Mouse (Mus musculus) midbrain, postnatal 0 days (tissue): Measurements from ENCODE around the gene Pear1. TPM values are rescaled to one million over a fixed set of nuclear protein-coding genes. Genes with fewer than 3 reads are reported as not detected.
"Not testable (repeated sequence)": the region's sequence is repeated elsewhere in the genome, so short reads cannot be mapped to it uniquely, and the experiment has no call there.

Experiments used
- ATAC-seq: fragments of 200-750 bp; cut with Nextera tagmentation; 2 replicates; pipeline ENCODE4 v1.8.0; 2017; ENCODE audit warnings: moderate number of reproducible peaks, mild to moderate bottlenecking, moderate TSS enrichment, moderate library complexity; ENCODE audit not compliant: low FRiP score
- DNase-seq: peaks from one replicate; pipeline ENCODE4 v3.0.0-alpha.2; 2015; ENCODE audit warnings: low spot score
- H3K27ac ChIP-seq: fragments of 300-500 bp; sonication (generic); 2 replicates; pipeline ENCODE4 v1.5.1; 2014; ENCODE audit warnings: low read depth, mild to moderate bottlenecking, low read length, mixed read lengths
- H3K27me3 ChIP-seq: fragments of 300-500 bp; sonication (generic); 2 replicates; pipeline ENCODE4 v1.6.1; 2014; ENCODE audit warnings: low read length, control low read depth, mixed read lengths; ENCODE audit not compliant: insufficient read depth
- H3K36me3 ChIP-seq: fragments of 300-500 bp; sonication (generic); 2 replicates; pipeline ENCODE4 v1.6.1; 2014; ENCODE audit warnings: low read length, control low read depth, mixed read lengths; ENCODE audit not compliant: insufficient read depth
- H3K4me1 ChIP-seq: fragments of 300-500 bp; sonication (generic); 2 replicates; pipeline ENCODE4 v1.6.1; 2014; ENCODE audit warnings: mild to moderate bottlenecking, control low read depth, antibody characterized with exemption, low read length, mixed read lengths; ENCODE audit not compliant: insufficient read depth
- H3K4me2 ChIP-seq: fragments of 300-500 bp; sonication (generic); 2 replicates; pipeline ENCODE4 v1.6.1; 2014; ENCODE audit warnings: low read depth, mild to moderate bottlenecking, low read length, mixed read lengths; ENCODE audit not compliant: poor library complexity, severe bottlenecking
- H3K4me3 ChIP-seq: fragments of 300-500 bp; sonication (generic); 2 replicates; pipeline ENCODE4 v1.5.1; 2014; ENCODE audit warnings: low read depth, mild to moderate bottlenecking, low read length, moderate library complexity
- H3K9ac ChIP-seq: fragments of 300-500 bp; sonication (generic); replicated peaks from 2 replicates; pipeline ENCODE4 v1.6.1; 2014; ENCODE audit warnings: mild to moderate bottlenecking, low read length, moderate library complexity, mixed read lengths; ENCODE audit not compliant: poor library complexity, severe bottlenecking
- H3K9me3 ChIP-seq: fragments of 300-500 bp; sonication (generic); 2 replicates; pipeline ENCODE4 v1.6.1; 2016; ENCODE audit warnings: low read length, control low read depth
- CTCF ChIP-seq: IDR thresholded peaks from 2 replicates; pipeline ENCODE4 v1.5.1; 2016; ENCODE audit warnings: antibody characterized with exemption, mild to moderate bottlenecking
- WGBS: fragments of 180-500 bp; shearing (Covaris S2); extraction: QIAGEN DNeasy Blood & Tissue Kit; methylation state at CpG from one replicate; pipeline ENCODE4 v1.1.7; 2014; 5-methylcytosine and 5-hydroxymethylcytosine counted together
- polyA plus RNA-seq: library from polyadenylated mRNA; unstranded; fragments of >200 nt; fragmentation: Nextera tagmentation; extraction: Ambion mirVana; gene quantifications from 2 replicates; pipeline ENCODE4 v1.2.1, GENCODE M21; 2015
- total RNA-seq: library from RNA; depleted of rRNA; stranded (reverse); fragments of >200 nt; gene quantifications from 2 replicates; pipeline ENCODE4 v1.2.3, GENCODE M21; 2014; rRNA removed

Pear1 gene
- 15.6 and 19.0 TPM in 2 replicates for total RNA-seq
- 5.7 and 6.1 TPM in 2 replicates for polyA plus RNA-seq

DNA sequence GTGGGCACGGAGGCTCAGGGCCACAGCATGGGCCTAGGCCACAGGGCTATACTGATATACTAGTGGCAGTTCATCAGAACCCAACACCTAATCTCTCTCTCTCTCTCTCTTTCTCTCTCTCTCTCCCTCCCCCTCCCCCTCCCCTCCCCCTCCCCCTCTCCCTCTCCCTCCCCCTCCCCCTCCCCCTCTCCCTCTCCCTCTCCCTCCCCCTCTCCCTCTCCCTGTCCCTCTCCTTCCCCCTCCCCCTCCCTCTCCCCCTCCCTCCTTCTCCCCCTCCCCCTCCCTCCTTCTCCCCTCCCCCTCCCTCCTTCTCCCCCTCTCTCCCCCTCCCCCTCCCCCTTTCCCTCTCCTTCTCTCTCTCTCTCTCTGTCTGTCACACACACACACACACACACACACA is at the start of gene Pear1:
Gene Pear1 (minus strand): TSS at position 101 of the 400 bp plus-strand sequence.
- ATAC-seq, H3K27ac ChIP-seq, H3K4me1 ChIP-seq, H3K4me2 ChIP-seq, H3K36me3 ChIP-seq, H3K9ac ChIP-seq, DNase-seq, H3K9me3 ChIP-seq, H3K27me3 ChIP-seq, H3K4me3 ChIP-seq: not testable (repeated sequence)
- WGBS, result 100% methylated on average over 1 of the region's 1 CpGs

GRCm38 (mm10) chr3:87864111-87864510 is 40.0 kb upstream of the Pear1 start:
- WGBS, result 92% methylated on average over 4 of the region's 4 CpGs
- not testable (repeated sequence) for H3K4me2 ChIP-seq, ATAC-seq, H3K27ac ChIP-seq, H3K9ac ChIP-seq, DNase-seq, H3K4me3 ChIP-seq, H3K9me3 ChIP-seq, H3K4me1 ChIP-seq, H3K27me3 ChIP-seq
- peaks cover 60% of the 10 kb centered on the region for H3K36me3 ChIP-seq

DNA sequence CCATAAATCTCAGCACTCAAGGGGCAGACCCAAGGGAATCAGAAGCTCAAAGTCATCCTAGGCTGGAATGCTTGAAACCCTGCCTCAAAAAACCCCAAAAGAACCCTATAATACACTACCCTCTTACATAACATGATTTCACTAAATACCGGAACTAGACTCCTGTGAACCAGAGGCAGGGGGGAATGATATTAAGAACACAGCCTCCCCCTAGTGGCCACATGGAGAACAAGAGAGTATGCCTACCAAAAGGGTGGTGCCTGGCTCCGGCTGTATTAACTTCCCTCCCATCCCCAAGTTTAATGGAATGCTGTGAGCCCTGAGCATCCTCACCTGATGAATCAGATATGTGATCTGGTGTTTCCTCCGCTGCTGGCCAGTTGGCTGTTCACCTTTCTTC is 35.7 kb upstream of the Pear1 start:
- no peaks in the 10 kb centered on the region for H3K9me3 ChIP-seq
- peaks cover 53% of the 10 kb centered on the region for H3K36me3 ChIP-seq
- peak; percentile 93 for TF ChIP-seq CTCF
- H3K27me3 ChIP-seq, result no peaks in the 10 kb centered on the region
- H3K9ac ChIP-seq, result no peak overlapping the region
- peak; percentile 80 for DNase-seq
- ATAC-seq, result no peak
- no peak overlapping the region for H3K27ac ChIP-seq
- H3K4me1 ChIP-seq, result no peaks in the 10 kb centered on the region
- H3K4me3 ChIP-seq, result no peak overlapping the region
- WGBS, result 29% methylated on average over 3 of the region's 3 CpGs
- H3K4me2 ChIP-seq, result no peak overlapping the region

- H3K9me3 ChIP-seq, result no peaks in the 10 kb centered on the region
- no peak overlapping the region for H3K4me3 ChIP-seq
- no peak for DNase-seq
- no peaks in the 10 kb centered on the region for H3K4me1 ChIP-seq
- H3K27me3 ChIP-seq, result no peaks in the 10 kb centered on the region
- H3K9ac ChIP-seq, result no peak overlapping the region
- H3K4me2 ChIP-seq, result no peak overlapping the region
- peaks cover 45% of the 10 kb centered on the region for H3K36me3 ChIP-seq
- TF ChIP-seq CTCF, result no peak
- no peak overlapping the region for H3K27ac ChIP-seq
- 93% methylated on average over 8 of the region's 8 CpGs for WGBS
- ATAC-seq, result no peak
Observed at GRCm38 (mm10) chr3:87857666-87858065, 33.6 kb upstream of the Pear1 start.

DNA sequence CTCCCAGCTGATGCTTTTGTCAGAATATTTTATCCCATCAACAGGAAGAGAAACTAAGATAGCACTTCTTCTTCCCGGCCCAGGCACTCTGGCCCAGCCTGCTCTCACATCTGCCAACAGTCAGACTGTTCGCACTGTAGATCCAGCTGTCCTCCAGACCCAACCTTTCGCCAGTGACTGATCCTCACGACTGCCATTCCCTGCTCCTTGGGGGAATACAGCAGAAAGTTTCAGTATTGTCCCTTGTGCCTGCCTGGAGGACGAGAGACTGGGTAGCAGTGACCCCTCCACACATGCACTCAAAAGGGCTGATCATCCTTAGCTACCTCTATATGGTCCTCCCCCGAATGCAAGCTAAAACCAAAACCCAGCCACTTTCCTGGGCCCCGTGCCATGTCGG is 31.8 kb upstream of the Pear1 start:
- H3K4me1 ChIP-seq, result no peaks in the 10 kb centered on the region
- DNase-seq (no peak), ATAC-seq (no peak)
- WGBS, result 91% methylated on average over 8 of the region's 8 CpGs
- H3K27me3 ChIP-seq, result no peaks in the 10 kb centered on the region
- no peak for TF ChIP-seq CTCF
- H3K36me3 ChIP-seq, result peaks cover 31% of the 10 kb centered on the region
- H3K4me3 ChIP-seq, result no peak overlapping the region
- H3K27ac ChIP-seq, result no peak overlapping the region
- no peak overlapping the region for H3K9ac ChIP-seq
- no peak overlapping the region for H3K4me2 ChIP-seq
- H3K9me3 ChIP-seq, result no peaks in the 10 kb centered on the region

DNA sequence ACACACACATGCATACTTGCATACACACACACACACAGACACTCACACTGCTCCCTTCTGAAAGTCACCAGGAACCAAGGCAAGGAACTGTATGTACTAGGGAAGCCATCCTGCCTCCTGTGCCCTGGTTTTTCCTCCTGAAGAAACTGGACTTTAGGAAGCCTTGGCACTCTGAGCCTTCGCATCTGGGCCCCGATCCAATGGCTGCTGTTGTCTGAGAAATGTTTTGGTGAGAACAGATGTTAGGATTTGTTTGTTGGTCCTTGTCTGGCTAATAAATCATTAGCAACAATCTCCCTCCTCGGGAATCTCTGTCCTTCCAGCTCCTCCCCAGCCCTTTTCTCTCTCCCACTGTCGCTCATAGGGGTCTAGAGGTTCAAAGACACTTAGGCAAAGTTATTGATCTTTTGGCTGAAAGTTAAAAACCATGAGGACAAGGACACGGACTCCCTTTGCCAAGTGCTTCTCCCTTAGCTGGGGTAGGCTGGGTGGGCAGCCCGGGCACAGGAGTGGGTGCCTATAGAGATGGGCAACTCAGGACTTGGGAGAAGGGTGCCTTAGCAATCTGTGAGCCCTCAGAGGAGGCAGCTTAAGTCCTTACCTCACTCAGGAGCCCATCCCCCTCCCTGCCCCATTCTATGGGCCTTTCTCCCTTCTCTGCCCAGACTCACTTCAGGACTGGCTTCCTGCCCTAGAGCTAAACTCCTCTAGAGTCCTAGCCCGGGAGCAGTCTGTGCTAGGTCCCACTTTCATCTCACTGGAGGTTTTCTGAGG is 30.9 kb upstream of the Pear1 start:
- H3K9me3 ChIP-seq, result no peaks in the 10 kb centered on the region
- TF ChIP-seq CTCF, result no peak
- DNase-seq (peak; percentile 17), ATAC-seq (no peak)
- H3K27me3 ChIP-seq, result no peaks in the 10 kb centered on the region
- H3K36me3 ChIP-seq, result peaks cover 26% of the 10 kb centered on the region
- H3K27ac ChIP-seq, result no peak overlapping the region
- WGBS, result 74% methylated on average over 7 of the region's 7 CpGs
- no peak overlapping the region for H3K9ac ChIP-seq
- H3K4me3 ChIP-seq, result no peak overlapping the region
- H3K4me2 ChIP-seq, result no peak overlapping the region
- H3K4me1 ChIP-seq, result no peaks in the 10 kb centered on the region
